Mouse (Mus musculus) intestine, embryonic 15.5 days (tissue): ENCODE measurements around the gene Col5a2. TPM values are rescaled to one million over a fixed set of nuclear protein-coding genes. Genes with fewer than 3 reads are reported as not detected.

Experiments used
- ATAC-seq: fragments of 200-750 bp; cut with Nextera tagmentation; 2 replicates; pipeline ENCODE4 v1.8.0; 2017; ENCODE audit warnings: moderate TSS enrichment, moderate library complexity
- H3K27ac ChIP-seq: fragments of 300-500 bp; sonication (generic); 2 replicates; pipeline ENCODE4 v1.5.1; 2015; ENCODE audit warnings: mild to moderate bottlenecking, inconsistent platforms
- H3K27me3 ChIP-seq: fragments of 300-500 bp; sonication (generic); replicated peaks from 2 replicates; pipeline ENCODE4 v1.6.1; 2015; ENCODE audit warnings: inconsistent platforms
- H3K36me3 ChIP-seq: fragments of 300-500 bp; sonication (generic); 2 replicates; pipeline ENCODE4 v1.6.1; 2015; ENCODE audit warnings: inconsistent platforms
- H3K4me1 ChIP-seq: fragments of 300-500 bp; sonication (generic); replicated peaks from 2 replicates; pipeline ENCODE4 v1.6.1; 2015; ENCODE audit warnings: inconsistent platforms
- H3K4me2 ChIP-seq: fragments of 300-500 bp; sonication (generic); replicated peaks from 2 replicates; pipeline ENCODE4 v1.6.1; 2015; ENCODE audit warnings: mild to moderate bottlenecking, inconsistent platforms
- H3K4me3 ChIP-seq: fragments of 300-500 bp; sonication (generic); replicated peaks from 2 replicates; pipeline ENCODE4 v1.5.1; 2015; ENCODE audit warnings: inconsistent platforms
- H3K9ac ChIP-seq: fragments of 300-500 bp; sonication (generic); 2 replicates; pipeline ENCODE4 v1.6.1; 2015; ENCODE audit warnings: inconsistent platforms
- H3K9me3 ChIP-seq: fragments of 300-500 bp; sonication (generic); 2 replicates; pipeline ENCODE4 v1.6.1; 2016; ENCODE audit warnings: inconsistent platforms
- WGBS: fragments of 180-500 bp; shearing (Covaris S2); methylation state at CpG from one replicate; pipeline ENCODE4 v1.1.7; 2015; 5-methylcytosine and 5-hydroxymethylcytosine counted together
- polyA plus RNA-seq: library from polyadenylated mRNA; unstranded; fragments of >200 nt; fragmentation: Nextera tagmentation; extraction: Ambion mirVana; gene quantifications from 2 replicates; pipeline ENCODE4 v1.2.1, GENCODE M21; 2015

Col5a2 gene
- polyA plus RNA-seq, 1 experiment from 2014 or later = 78.0 TPM

- Histone ChIP-seq H3K4me1 (no peaks in the 10 kb centered on the region), H3K27ac (0 out of 2 replicates have a peak overlapping the region, but pooled peaks have one; percentile 41), H3K4me2 (no peak overlapping the region), H3K9me3 (no peaks in the 10 kb centered on the region), H3K27me3 (no peaks in the 10 kb centered on the region), H3K9ac (no peak overlapping the region), H3K4me3 (no peak overlapping the region), H3K36me3 (0 out of 2 replicates have a peak, but pooled peaks cover 6% of the 10 kb centered on the region)
- WGBS = 65% methylated on average over 2 of the region's 2 CpGs
- ATAC-seq = 0 out of 2 replicates have a peak, but pooled peaks have one; percentile 12
These were observed 83.2 kb downstream of the Col5a2 start for GRCm38 (mm10) chr1:45419858-45420257.

GRCm38 (mm10) chr1:45381866-45382265 is 121.2 kb downstream of the Col5a2 start:
- H3K27ac ChIP-seq = no peak overlapping the region
- H3K4me3 ChIP-seq = no peak overlapping the region
- H3K27me3 ChIP-seq = no peaks in the 10 kb centered on the region
- 92% methylated on average over 2 of the region's 2 CpGs for WGBS
- no peak overlapping the region for H3K4me2 ChIP-seq
- H3K36me3 ChIP-seq = no peaks in the 10 kb centered on the region
- no peaks in the 10 kb centered on the region for H3K4me1 ChIP-seq
- ATAC-seq = no peak
- no peaks in the 10 kb centered on the region for H3K9me3 ChIP-seq
- no peak overlapping the region for H3K9ac ChIP-seq

GRCm38 (mm10) chr1:45379992-45380690 is 122.9 kb downstream of the Col5a2 start:
- ATAC-seq = no peak
- Histone ChIP-seq H3K36me3 (no peaks in the 10 kb centered on the region), H3K4me3 (no peak overlapping the region), H3K4me2 (no peak overlapping the region), H3K27ac (no peak overlapping the region), H3K4me1 (no peaks in the 10 kb centered on the region), H3K9me3 (no peaks in the 10 kb centered on the region), H3K27me3 (no peaks in the 10 kb centered on the region), H3K9ac (no peak overlapping the region)
- WGBS = 58% methylated on average over 7 of the region's 7 CpGs

- no peak overlapping the region for H3K27ac ChIP-seq
- H3K4me3 ChIP-seq = no peak overlapping the region
- H3K4me2 ChIP-seq = no peak overlapping the region
- peaks cover 5% of the 10 kb centered on the region for H3K36me3 ChIP-seq
- H3K9me3 ChIP-seq = 0 out of 2 replicates have a peak, but pooled peaks cover 3% of the 10 kb centered on the region
- no peak overlapping the region for H3K9ac ChIP-seq
- H3K4me1 ChIP-seq = no peaks in the 10 kb centered on the region
- H3K27me3 ChIP-seq = no peaks in the 10 kb centered on the region
- 81% methylated on average over 1 of the region's 1 CpGs for WGBS
- no peak for ATAC-seq
These were observed 137.7 kb downstream of the Col5a2 start for GRCm38 (mm10) chr1:45365427-45365826.

GRCm38 (mm10) chr1:45363274-45363673 is 139.8 kb downstream of the Col5a2 start:
- H3K4me3 ChIP-seq = no peak overlapping the region
- H3K4me2 ChIP-seq = no peak overlapping the region
- H3K27me3 ChIP-seq = no peaks in the 10 kb centered on the region
- H3K27ac ChIP-seq = no peak overlapping the region
- ATAC-seq = no peak
- H3K36me3 ChIP-seq = peaks cover 5% of the 10 kb centered on the region
- H3K4me1 ChIP-seq = no peaks in the 10 kb centered on the region
- H3K9ac ChIP-seq = no peak overlapping the region
- H3K9me3 ChIP-seq = 0 out of 2 replicates have a peak, but pooled peaks cover 1% of the 10 kb centered on the region
- 97% methylated on average over 2 of the region's 2 CpGs for WGBS

- no peak for ATAC-seq
- H3K9ac ChIP-seq = no peak overlapping the region
- no peaks in the 10 kb centered on the region for H3K36me3 ChIP-seq
- H3K9me3 ChIP-seq = no peaks in the 10 kb centered on the region
- H3K4me2 ChIP-seq = no peak overlapping the region
- H3K27ac ChIP-seq = no peak overlapping the region
- no peaks in the 10 kb centered on the region for H3K4me1 ChIP-seq
- WGBS = 78% methylated on average over 2 of the region's 2 CpGs
- no peak overlapping the region for H3K4me3 ChIP-seq
- no peaks in the 10 kb centered on the region for H3K27me3 ChIP-seq
These were observed 143.4 kb downstream of the Col5a2 start for GRCm38 (mm10) chr1:45359673-45360072.

GRCm38 (mm10) chr1:45359147-45359546 is 143.9 kb downstream of the Col5a2 start:
- H3K27me3 ChIP-seq = no peaks in the 10 kb centered on the region
- H3K36me3 ChIP-seq = no peaks in the 10 kb centered on the region
- 78% methylated on average over 2 of the region's 2 CpGs for WGBS
- no peaks in the 10 kb centered on the region for H3K4me1 ChIP-seq
- H3K4me2 ChIP-seq = no peak overlapping the region
- H3K9me3 ChIP-seq = no peaks in the 10 kb centered on the region
- no peak overlapping the region for H3K4me3 ChIP-seq
- H3K27ac ChIP-seq = no peak overlapping the region
- no peak overlapping the region for H3K9ac ChIP-seq
- no peak for ATAC-seq

GRCm38 (mm10) chr1:45358020-45358419 is 145.1 kb downstream of the Col5a2 start:
- no peak overlapping the region for H3K9ac ChIP-seq
- no peak overlapping the region for H3K4me2 ChIP-seq
- H3K4me3 ChIP-seq = no peak overlapping the region
- no peaks in the 10 kb centered on the region for H3K36me3 ChIP-seq
- 59% methylated on average over 1 of the region's 1 CpGs for WGBS
- H3K27me3 ChIP-seq = no peaks in the 10 kb centered on the region
- H3K27ac ChIP-seq = no peak overlapping the region
- H3K9me3 ChIP-seq = no peaks in the 10 kb centered on the region
- H3K4me1 ChIP-seq = no peaks in the 10 kb centered on the region
- ATAC-seq = no peak

GRCm38 (mm10) chr1:45355944-45356343 is 147.1 kb downstream of the Col5a2 start:
- Histone ChIP-seq H3K4me1 (no peaks in the 10 kb centered on the region), H3K27me3 (no peaks in the 10 kb centered on the region), H3K36me3 (no peaks in the 10 kb centered on the region), H3K9me3 (no peaks in the 10 kb centered on the region), H3K9ac (no peak overlapping the region), H3K4me3 (no peak overlapping the region), H3K27ac (no peak overlapping the region), H3K4me2 (no peak overlapping the region)
- no peak for ATAC-seq
- WGBS = 75% methylated on average over 4 of the region's 4 CpGs

- 97% methylated on average over 1 of the region's 1 CpGs for WGBS
- no peak for ATAC-seq
- Histone ChIP-seq H3K4me1 (no peaks in the 10 kb centered on the region), H3K36me3 (no peaks in the 10 kb centered on the region), H3K9ac (no peak overlapping the region), H3K4me3 (no peak overlapping the region), H3K27ac (no peak overlapping the region), H3K4me2 (no peak overlapping the region), H3K27me3 (no peaks in the 10 kb centered on the region), H3K9me3 (no peaks in the 10 kb centered on the region)
These were observed 173.9 kb downstream of the Col5a2 start for GRCm38 (mm10) chr1:45329149-45329548.

Other genes starting within 250 kb of the Col5a2 start
- gene Col3a1, start 191.7 kb downstream of the Col5a2 start, polyA plus RNA-seq = 1,565 and 1,737 TPM in 2 replicates